Mouse (Mus musculus): Measurements from ENCODE around the gene Pop5.
A peak's percentile ranks its signal among the peaks of the same experiment; 100 is the strongest.

Gene Pop5

DNA sequence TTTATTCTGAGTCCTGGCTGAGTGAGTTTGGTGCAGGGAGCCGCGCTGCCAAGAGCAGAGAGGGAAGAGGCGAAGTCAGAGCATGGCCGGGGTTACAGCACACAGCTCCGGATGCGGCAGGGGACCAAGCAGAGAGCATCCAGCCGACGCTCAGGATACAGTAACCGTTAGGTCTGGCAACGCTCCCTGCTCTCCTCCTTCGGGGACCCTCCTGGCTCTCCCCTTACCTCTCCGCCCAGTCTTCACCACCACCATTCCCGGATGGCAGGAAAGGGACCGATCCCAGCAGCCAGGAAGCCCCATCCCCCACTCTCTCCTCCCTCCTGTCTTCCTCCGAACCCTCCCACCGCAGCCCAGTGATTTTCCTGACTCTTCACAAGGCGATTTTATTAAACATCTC lies 20.8 kb upstream of the Pop5 start:
- no peak for DNase-seq (ENCODE audit: extremely low read depth, low read depth)

- no peak for DNase-seq (ENCODE audit: extremely low read depth, low read depth)
Measured at GRCm38 (mm10) chr5:115215273-115216185, 20.1 kb upstream of the Pop5 start.

DNA sequence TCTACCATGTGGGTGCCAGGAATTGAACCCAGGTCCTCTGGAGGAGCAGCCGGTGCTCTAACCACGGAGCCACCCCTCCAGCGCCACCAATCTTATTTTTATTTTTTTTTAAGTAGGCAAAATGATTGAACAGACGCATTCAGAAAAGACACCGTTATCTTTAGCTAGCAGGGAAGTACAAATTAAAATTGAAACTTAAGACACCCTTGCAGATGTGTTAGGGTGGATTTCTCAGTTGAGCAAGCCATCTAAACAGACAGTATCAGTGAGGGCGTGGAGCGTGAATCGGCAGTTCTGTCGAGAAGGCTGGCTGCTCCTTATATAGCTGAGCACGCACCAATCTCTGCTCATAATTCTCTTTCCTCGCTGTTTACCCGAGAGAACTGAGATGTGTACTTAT lies 17.6 kb upstream of the Pop5 start:
- DNase-seq (ENCODE audit: extremely low read depth, low read depth): peak; percentile 44

- DNase-seq (ENCODE audit: extremely low read depth, low read depth): no peak
Measured at GRCm38 (mm10) chr5:115220931-115221640, 14.6 kb upstream of the Pop5 start.

DNA sequence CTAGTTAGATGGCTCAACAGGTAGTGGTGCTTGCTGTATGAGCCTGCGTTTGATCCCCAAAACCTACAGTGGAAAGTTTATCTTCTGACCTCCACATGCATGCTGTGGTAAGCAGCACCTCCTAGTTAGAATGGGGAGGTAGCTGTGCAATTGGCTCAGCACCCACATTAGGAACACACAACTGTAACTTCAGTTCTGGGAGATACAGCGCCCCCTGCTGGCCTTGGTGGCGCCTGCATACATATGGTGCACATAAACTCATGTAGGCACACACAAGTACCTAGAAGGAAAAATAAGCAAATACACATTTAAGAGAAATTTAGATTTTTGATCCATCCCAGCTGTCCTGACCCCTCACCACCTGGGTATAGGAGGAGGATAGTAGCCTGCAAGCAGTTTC lies 13.2 kb upstream of the Pop5 start:
- no peak for DNase-seq (ENCODE audit: extremely low read depth, low read depth)

GRCm38 (mm10) chr5:115230830-115231551 lies 4.6 kb upstream of the Pop5 start:
- DNase-seq (ENCODE audit: extremely low read depth, low read depth): no peak

DNA sequence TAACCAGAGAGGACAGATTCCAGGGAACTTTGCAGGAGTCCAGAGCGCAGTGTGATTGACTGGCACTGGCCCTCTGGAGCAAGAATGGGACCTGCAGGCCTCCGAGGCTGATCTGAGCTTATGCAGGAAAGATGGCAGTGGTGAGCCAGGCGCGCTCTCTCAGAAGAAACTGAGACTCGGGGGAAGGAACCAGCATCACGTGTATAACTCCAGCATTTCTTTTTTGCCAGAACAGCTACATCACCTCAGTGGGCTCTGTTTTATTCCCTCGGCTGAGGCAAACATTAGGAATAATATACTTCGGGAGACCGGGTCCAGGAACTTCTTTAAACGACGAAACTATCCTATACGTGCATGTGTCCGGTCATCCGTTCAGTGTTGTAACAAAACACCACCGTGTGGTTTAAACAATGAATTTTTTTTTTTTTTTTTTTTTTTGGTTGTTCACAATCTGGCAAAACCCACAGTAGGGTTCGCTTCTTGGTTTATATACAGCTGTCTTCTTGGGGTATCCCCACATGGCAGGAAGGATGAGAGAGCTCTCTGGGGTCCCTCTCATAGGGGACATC lies 4.0 kb upstream of the Pop5 start:
- no peak for DNase-seq (ENCODE audit: extremely low read depth, low read depth)

GRCm38 (mm10) chr5:115232516-115232915 lies 3.1 kb upstream of the Pop5 start:
- no peak for DNase-seq (ENCODE audit: extremely low read depth, low read depth)

- DNase-seq (ENCODE audit: extremely low read depth, low read depth): no peak
Measured at GRCm38 (mm10) chr5:115233031-115233780, 2.4 kb upstream of the Pop5 start.

DNA sequence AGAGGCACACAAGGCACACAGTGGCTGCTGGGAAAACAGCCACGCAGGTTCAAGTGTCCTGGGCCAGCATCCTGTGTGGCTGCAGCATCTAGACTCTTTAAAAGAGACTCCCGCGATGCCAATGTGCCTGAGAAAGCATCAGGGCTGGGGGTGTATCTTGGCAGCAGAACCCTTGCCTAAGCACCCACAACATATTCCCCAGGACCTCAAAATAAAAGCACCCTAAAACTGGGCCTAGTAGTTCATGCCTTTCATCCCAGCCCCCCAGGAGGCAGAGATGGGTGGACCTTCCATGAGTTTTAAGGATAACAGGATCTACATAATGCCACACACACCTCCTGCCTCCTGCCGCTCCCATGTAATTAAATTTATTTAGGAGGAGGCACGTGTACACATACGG lies 1.1 kb upstream of the Pop5 start:
- no peak for DNase-seq (ENCODE audit: extremely low read depth, low read depth)

DNA sequence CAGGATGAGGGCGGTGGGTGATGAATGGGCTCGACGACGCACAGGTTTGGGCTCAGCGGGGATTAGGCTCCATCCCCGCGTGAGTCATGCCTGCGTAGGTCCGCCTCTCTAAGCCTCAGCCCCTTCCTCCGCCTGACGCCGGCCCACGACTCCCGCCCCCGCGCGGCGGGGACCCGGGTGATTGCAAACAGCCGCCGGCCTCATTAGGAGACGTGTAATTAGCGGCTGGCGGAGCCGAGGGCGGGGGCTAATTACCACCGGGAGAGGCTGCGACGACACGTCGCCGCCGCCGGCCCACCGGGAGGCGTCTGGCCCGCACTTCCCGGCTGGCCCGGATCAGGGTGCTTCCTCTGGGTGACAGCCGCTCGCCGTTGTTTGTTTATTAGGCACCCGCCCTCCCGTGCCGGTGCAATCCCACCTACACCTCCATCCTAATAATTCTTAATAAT lies 289 bp upstream of the Pop5 start:
- peak; percentile 13 for DNase-seq (ENCODE audit: extremely low read depth, low read depth)

GRCm38 (mm10) chr5:115237803-115238728 lies 2.4 kb downstream of the Pop5 start:
- peak; percentile 75 for DNase-seq (ENCODE audit: extremely low read depth, low read depth)

- no peak for DNase-seq (ENCODE audit: extremely low read depth, low read depth)
Measured at GRCm38 (mm10) chr5:115238729-115239195, 3.1 kb downstream of the Pop5 start.

GRCm38 (mm10) chr5:115240191-115240590 lies 4.6 kb downstream of the Pop5 start:
- DNase-seq (ENCODE audit: extremely low read depth, low read depth): no peak

- DNase-seq (ENCODE audit: extremely low read depth, low read depth): no peak
Measured at GRCm38 (mm10) chr5:115255472-115255871, 19.8 kb downstream of the Pop5 start.

DNA sequence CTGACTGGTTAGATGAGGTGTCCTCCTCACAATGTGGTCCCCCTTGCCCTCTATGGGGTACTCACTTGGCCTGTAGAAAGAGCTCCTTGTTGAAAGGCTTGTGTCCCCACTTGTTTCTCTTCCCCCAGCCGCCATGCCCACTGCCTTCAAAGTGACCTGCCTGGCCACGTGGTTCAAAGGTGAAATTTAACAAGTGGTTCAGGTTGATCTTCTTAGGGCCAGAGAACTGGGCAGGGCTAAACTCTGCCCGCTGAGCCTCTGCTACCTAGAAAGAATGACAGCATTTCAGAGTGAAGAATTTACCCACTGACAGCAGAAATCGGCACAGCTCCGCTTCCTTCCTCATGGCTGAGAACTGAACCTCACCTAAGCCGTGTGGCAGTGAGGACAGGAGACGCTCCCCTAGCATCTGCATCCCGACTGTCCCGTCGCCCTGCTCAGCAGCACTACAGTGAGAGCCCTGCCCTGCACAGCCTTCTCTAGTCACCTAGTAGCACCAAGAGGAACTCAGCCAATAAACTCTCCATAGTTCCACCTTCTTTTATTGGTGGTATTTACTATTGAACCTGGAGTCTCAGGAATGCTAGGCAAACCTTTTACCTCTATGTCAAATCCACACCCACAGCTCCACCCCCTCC lies 21.4 kb downstream of the Pop5 start:
- no peak for DNase-seq (ENCODE audit: extremely low read depth, low read depth)

DNA sequence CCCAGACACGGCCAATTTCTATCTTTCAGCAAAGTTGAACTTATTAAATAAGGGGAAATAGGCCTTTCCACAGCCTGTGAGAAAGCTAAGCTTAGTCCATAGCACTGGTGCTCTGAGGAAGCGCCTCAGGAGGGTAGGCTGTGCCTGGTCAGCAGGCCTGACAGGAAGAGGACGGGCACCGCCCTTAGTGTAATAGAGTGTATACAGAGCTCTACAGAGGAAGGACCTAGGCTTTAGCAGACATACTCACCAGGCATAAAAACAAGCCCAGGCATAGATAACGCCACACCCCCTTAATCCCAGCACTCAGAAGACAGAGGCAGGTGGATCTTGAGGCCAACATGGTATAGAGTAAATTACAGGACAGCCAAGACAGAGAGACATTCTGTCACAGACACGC lies 24.7 kb downstream of the Pop5 start:
- no peak for DNase-seq (ENCODE audit: extremely low read depth, low read depth)

- DNase-seq (ENCODE audit: extremely low read depth, low read depth): no peak
Measured at GRCm38 (mm10) chr5:115261141-115261540, 25.5 kb downstream of the Pop5 start.

DNA sequence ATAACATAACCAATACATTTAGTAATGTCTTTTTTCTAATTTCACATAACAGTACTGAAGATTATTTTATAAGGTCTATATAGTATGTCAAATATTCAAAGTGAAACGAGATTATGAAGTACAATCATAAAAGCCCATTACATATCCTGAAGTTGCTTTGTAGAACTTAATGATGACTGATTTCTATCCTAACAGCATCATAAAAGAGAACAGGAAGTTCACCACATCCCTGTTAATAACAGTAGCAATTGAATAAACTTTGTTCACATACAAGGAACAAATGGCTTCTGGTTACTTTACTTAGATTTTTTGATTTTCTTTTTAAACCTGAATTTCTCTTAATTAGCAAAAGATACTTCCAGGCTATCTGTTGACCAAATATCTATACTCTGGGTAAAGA lies 26.2 kb downstream of the Pop5 start:
- no peak for DNase-seq (ENCODE audit: extremely low read depth, low read depth)

Measured in MEL-GATA-1-ER (cell line).